Mouse (Mus musculus): Measurements from ENCODE around the gene Ddx5. TPM values are rescaled to one million over a fixed set of nuclear protein-coding genes. Genes with fewer than 3 reads are reported as not detected.

Ddx5 gene
- polyA plus RNA-seq, 1 experiment from 2014 or later = 538 TPM

GRCm38 (mm10) chr11:106762139-106762799, 26.7 kb downstream of the Ddx5 start:
- Histone ChIP-seq H3K4me3 (ENCODE audit: low read depth, low read length) (no peak overlapping the region), H3K4me2 (ENCODE audit: low read depth, low read length, severe bottlenecking) (no peak overlapping the region), H3K36me3 (ENCODE audit: control insufficient read depth, insufficient read depth, low read length) (no peaks in the 10 kb centered on the region; the same call in 1 of the 2 replicates), H3K4me1 (replicated peaks; ENCODE audit: control insufficient read depth, insufficient read depth, low read length) (no peaks in the 10 kb centered on the region), H3K27ac (ENCODE audit: low read depth, low read length) (no peak overlapping the region), H3K9me3 (ENCODE audit: control insufficient read depth, low read length) (no peaks in the 10 kb centered on the region), H3K9ac (ENCODE audit: low read length) (no peak overlapping the region), H3K27me3 (ENCODE audit: control insufficient read depth, insufficient read depth, low read length) (no peaks in the 10 kb centered on the region)
- WGBS = 67% methylated on average over 5 of the region's 5 CpGs
- DNase-seq (ENCODE audit: low spot score) = no peak
- no peak for ATAC-seq (replicated peaks; ENCODE audit: low FRiP score)

- no peaks in the 10 kb centered on the region for H3K4me1 ChIP-seq (replicated peaks; ENCODE audit: control insufficient read depth, insufficient read depth, low read length)
- no peaks in the 10 kb centered on the region for H3K36me3 ChIP-seq (ENCODE audit: control insufficient read depth, insufficient read depth, low read length)
- no peaks in the 10 kb centered on the region for H3K9me3 ChIP-seq (ENCODE audit: control insufficient read depth, low read length)
- no peak overlapping the region for H3K4me3 ChIP-seq (ENCODE audit: low read depth, low read length)
- no peaks in the 10 kb centered on the region for H3K27me3 ChIP-seq (ENCODE audit: control insufficient read depth, insufficient read depth, low read length)
- 91% methylated on average over 5 of the region's 5 CpGs for WGBS
- no peak overlapping the region for H3K9ac ChIP-seq (ENCODE audit: low read length)
- DNase-seq (ENCODE audit: low spot score) (no peak), ATAC-seq (replicated peaks; ENCODE audit: low FRiP score) (no peak)
- H3K27ac ChIP-seq (ENCODE audit: low read depth, low read length) = no peak overlapping the region
- H3K4me2 ChIP-seq (ENCODE audit: low read depth, low read length, severe bottlenecking) = no peak overlapping the region
These were observed 28.5 kb downstream of the Ddx5 start for GRCm38 (mm10) chr11:106760511-106760910.

GRCm38 (mm10) chr11:106759028-106759427, 30.0 kb downstream of the Ddx5 start:
- H3K9ac ChIP-seq (ENCODE audit: low read length) = no peak overlapping the region
- DNase-seq (ENCODE audit: low spot score) (no peak), ATAC-seq (replicated peaks; ENCODE audit: low FRiP score) (no peak)
- H3K4me3 ChIP-seq (ENCODE audit: low read depth, low read length) = no peak overlapping the region
- WGBS = 95% methylated on average over 3 of the region's 3 CpGs
- no peaks in the 10 kb centered on the region for H3K27me3 ChIP-seq (ENCODE audit: control insufficient read depth, insufficient read depth, low read length)
- H3K9me3 ChIP-seq (ENCODE audit: control insufficient read depth, low read length) = no peaks in the 10 kb centered on the region
- no peak overlapping the region for H3K4me2 ChIP-seq (ENCODE audit: low read depth, low read length, severe bottlenecking)
- no peak overlapping the region for H3K27ac ChIP-seq (ENCODE audit: low read depth, low read length)
- H3K36me3 ChIP-seq (ENCODE audit: control insufficient read depth, insufficient read depth, low read length) = no peaks in the 10 kb centered on the region
- no peaks in the 10 kb centered on the region for H3K4me1 ChIP-seq (replicated peaks; ENCODE audit: control insufficient read depth, insufficient read depth, low read length)

GRCm38 (mm10) chr11:106755583-106755982, 33.4 kb downstream of the Ddx5 start:
- Histone ChIP-seq H3K9me3 (ENCODE audit: control insufficient read depth, low read length) (no peaks in the 10 kb centered on the region), H3K4me1 (replicated peaks; ENCODE audit: control insufficient read depth, insufficient read depth, low read length) (no peaks in the 10 kb centered on the region), H3K9ac (ENCODE audit: low read length) (no peak overlapping the region), H3K27ac (ENCODE audit: low read depth, low read length) (no peak overlapping the region), H3K36me3 (ENCODE audit: control insufficient read depth, insufficient read depth, low read length) (no peaks in the 10 kb centered on the region), H3K4me2 (ENCODE audit: low read depth, low read length, severe bottlenecking) (no peak overlapping the region), H3K4me3 (ENCODE audit: low read depth, low read length) (no peak overlapping the region), H3K27me3 (ENCODE audit: control insufficient read depth, insufficient read depth, low read length) (no peaks in the 10 kb centered on the region)
- DNase-seq (ENCODE audit: low spot score) = no peak
- ATAC-seq (replicated peaks; ENCODE audit: low FRiP score) = no peak
- WGBS = 15% methylated on average over 5 of the region's 5 CpGs

GRCm38 (mm10) chr11:106753314-106753713, 35.7 kb downstream of the Ddx5 start:
- no peak overlapping the region for H3K4me3 ChIP-seq (ENCODE audit: low read depth, low read length)
- WGBS = 92% methylated on average over 6 of the region's 6 CpGs

GRCm38 (mm10) chr11:106752103-106752502, 36.9 kb downstream of the Ddx5 start:
- WGBS = 89% methylated on average over 7 of the region's 7 CpGs
- no peak for ATAC-seq (replicated peaks; ENCODE audit: low FRiP score)

More at GRCm38 (mm10) chr11:106753314-106753713, 35.7 kb downstream of the Ddx5 start:
- ATAC-seq (replicated peaks; ENCODE audit: low FRiP score) (no peak), DNase-seq (ENCODE audit: low spot score) (no peak)
- Histone ChIP-seq H3K9me3 (ENCODE audit: control insufficient read depth, low read length) (no peaks in the 10 kb centered on the region), H3K27ac (ENCODE audit: low read depth, low read length) (no peak overlapping the region), H3K36me3 (ENCODE audit: control insufficient read depth, insufficient read depth, low read length) (no peaks in the 10 kb centered on the region), H3K4me1 (replicated peaks; ENCODE audit: control insufficient read depth, insufficient read depth, low read length) (no peaks in the 10 kb centered on the region), H3K9ac (ENCODE audit: low read length) (no peak overlapping the region), H3K27me3 (ENCODE audit: control insufficient read depth, insufficient read depth, low read length) (no peaks in the 10 kb centered on the region), H3K4me2 (ENCODE audit: low read depth, low read length, severe bottlenecking) (no peak overlapping the region)

GRCm38 (mm10) chr11:106751039-106752018, 37.7 kb downstream of the Ddx5 start, which contains the start of gene Milr1:
Gene Milr1 (plus strand): TSS chr11:106751226.
- no peaks in the 10 kb centered on the region for H3K4me1 ChIP-seq (replicated peaks; ENCODE audit: control insufficient read depth, insufficient read depth, low read length)
- H3K36me3 ChIP-seq (ENCODE audit: control insufficient read depth, insufficient read depth, low read length) = no peaks in the 10 kb centered on the region
- H3K27ac ChIP-seq (ENCODE audit: low read depth, low read length) = no peak within 1 kb of the TSS
- no peaks in the 10 kb centered on the region for H3K27me3 ChIP-seq (ENCODE audit: control insufficient read depth, insufficient read depth, low read length)
- H3K9ac ChIP-seq (ENCODE audit: low read length) = no peak within 1 kb of the TSS
- no peak within 1 kb of the TSS for H3K4me2 ChIP-seq (ENCODE audit: low read depth, low read length, severe bottlenecking)
- DNase-seq (ENCODE audit: low spot score) (no peak), ATAC-seq (replicated peaks; ENCODE audit: low FRiP score) (no peak)
- 92% methylated on average over 17 of the region's 17 CpGs for WGBS
- no peaks in the 10 kb centered on the region; the same call in 1 of the 2 replicates for H3K9me3 ChIP-seq (ENCODE audit: control insufficient read depth, low read length)
- H3K4me3 ChIP-seq (ENCODE audit: low read depth, low read length) = no peak within 1 kb of the TSS

More at GRCm38 (mm10) chr11:106752103-106752502, 36.9 kb downstream of the Ddx5 start:
- no peaks in the 10 kb centered on the region for H3K36me3 ChIP-seq (ENCODE audit: control insufficient read depth, insufficient read depth, low read length)
- no peaks in the 10 kb centered on the region for H3K27me3 ChIP-seq (ENCODE audit: control insufficient read depth, insufficient read depth, low read length)
- H3K4me2 ChIP-seq (ENCODE audit: low read depth, low read length, severe bottlenecking) = no peak overlapping the region
- no peak overlapping the region for H3K9ac ChIP-seq (ENCODE audit: low read length)
- no peaks in the 10 kb centered on the region; the same call in 1 of the 2 replicates for H3K9me3 ChIP-seq (ENCODE audit: control insufficient read depth, low read length)
- DNase-seq (ENCODE audit: low spot score) = no peak
- no peak overlapping the region for H3K27ac ChIP-seq (ENCODE audit: low read depth, low read length)
- H3K4me1 ChIP-seq (replicated peaks; ENCODE audit: control insufficient read depth, insufficient read depth, low read length) = no peaks in the 10 kb centered on the region
- H3K4me3 ChIP-seq (ENCODE audit: low read depth, low read length) = no peak overlapping the region

- 92% methylated on average over 13 of the region's 13 CpGs for WGBS
- no peaks in the 10 kb centered on the region for H3K4me1 ChIP-seq (replicated peaks; ENCODE audit: control insufficient read depth, insufficient read depth, low read length)
These were observed 38.7 kb downstream of the Ddx5 start, which contains the start of gene Pecam1 for GRCm38 (mm10) chr11:106750121-106750751. Gene Pecam1 (minus strand): TSS chr11:106750628.

More at GRCm38 (mm10) chr11:106750121-106750751, 38.7 kb downstream of the Ddx5 start, which contains the start of gene Pecam1:
- Histone ChIP-seq H3K9ac (ENCODE audit: low read length) (no peak within 1 kb of the TSS), H3K36me3 (ENCODE audit: control insufficient read depth, insufficient read depth, low read length) (no peaks in the 10 kb centered on the region), H3K4me3 (ENCODE audit: low read depth, low read length) (no peak within 1 kb of the TSS), H3K9me3 (ENCODE audit: control insufficient read depth, low read length) (no peaks in the 10 kb centered on the region; the same call in 1 of the 2 replicates), H3K27ac (ENCODE audit: low read depth, low read length) (no peak within 1 kb of the TSS), H3K27me3 (ENCODE audit: control insufficient read depth, insufficient read depth, low read length) (no peaks in the 10 kb centered on the region), H3K4me2 (ENCODE audit: low read depth, low read length, severe bottlenecking) (no peak within 1 kb of the TSS)
- DNase-seq (ENCODE audit: low spot score) = no peak
- ATAC-seq (replicated peaks; ENCODE audit: low FRiP score) = no peak

Measured in forebrain, embryonic 11.5 days (tissue).